ENCODE assay signal across 20 mouse cellular contexts in genomic region chr9:119031038-119031437, GRCm38 (mm10). TPM values are rescaled to one million over a fixed set of nuclear protein-coding genes. Genes with fewer than 3 reads are reported as not detected.
DNase-seq lines count a peak whose midpoint lies in the region; ATAC-seq and TF ChIP-seq lines count a peak whose summit lies in the region.
"Had no signal": no experiment of that assay in that cellular context is flagged by ENCODE, and none has a peak within 500 bp of the region (broad histone marks: within the 10 kb centered on the region; RNA-seq: fewer than 3 reads in every experiment).

No protein-coding gene starts in this region.

- no peak overlapping the region for H3K4me3 ChIP-seq in layer of hippocampus, adult 2 months
- no peak overlapping the region for H3K4me3 ChIP-seq in limb, embryonic 10.5 days
- no peak overlapping the region for H3K4me3 ChIP-seq in forebrain, embryonic 11.5 days (ENCODE audit: low read depth, low read length)
- H3K4me3 ChIP-seq: forebrain, embryonic 15.5 days; heart, embryonic 10.5 days; hindbrain, embryonic 10.5 days; hindbrain, embryonic 15.5 days; liver, embryonic 15.5 days had no signal

- H3K4me1 ChIP-seq in limb, embryonic 10.5 days: peaks cover 46% of the 10 kb centered on the region
- H3K4me1 ChIP-seq in forebrain, embryonic 11.5 days (replicated peaks; ENCODE audit: control insufficient read depth, insufficient read depth, low read length): peaks cover 20% of the 10 kb centered on the region

- no peak for TF ChIP-seq CTCF in layer of hippocampus, adult 2 months (conservative IDR thresholded peaks at IDR 0.05)

- H3K36me3 ChIP-seq in limb, embryonic 10.5 days: peaks cover 44% of the 10 kb centered on the region
- H3K36me3 ChIP-seq in forebrain, embryonic 11.5 days (ENCODE audit: control insufficient read depth, insufficient read depth, low read length): no peaks in the 10 kb centered on the region

- H3K27ac ChIP-seq in layer of hippocampus, adult 2 months: peak overlapping the region; percentile 78; the same call in 1 of the 2 replicates
- H3K27ac ChIP-seq in limb, embryonic 10.5 days: peak overlapping the region; percentile 75; the same call in 1 of the 2 replicates
- no peak overlapping the region for H3K27ac ChIP-seq in forebrain, embryonic 11.5 days (ENCODE audit: low read depth, low read length)
- H3K27ac ChIP-seq: forebrain, embryonic 15.5 days; hindbrain, embryonic 15.5 days; liver, embryonic 15.5 days had no signal

- H3K9ac ChIP-seq in forebrain, embryonic 11.5 days (ENCODE audit: low read length): no peak overlapping the region
- H3K9ac ChIP-seq: forebrain, embryonic 15.5 days; hindbrain, embryonic 15.5 days; liver, embryonic 15.5 days; lung, embryonic 14.5 days had no signal

- intact Hi-C loops in heart, postnatal 25 days (cut with DNase I): loop anchor here (10.0 kb wide), 1 partner anchor 56 kb away; no protein-coding TSS in a partner anchor

- WGBS in limb, embryonic 10.5 days: 80% methylated on average over 4 of the region's 4 CpGs
- 90% methylated on average over 4 of the region's 4 CpGs for WGBS in forebrain, embryonic 11.5 days

- H3K27me3 ChIP-seq in limb, embryonic 10.5 days (ENCODE audit: low read depth, poor library complexity, severe bottlenecking): no peaks in the 10 kb centered on the region
- no peaks in the 10 kb centered on the region for H3K27me3 ChIP-seq in forebrain, embryonic 11.5 days (ENCODE audit: control insufficient read depth, insufficient read depth, low read length)
- H3K27me3 ChIP-seq: forebrain, embryonic 15.5 days; hindbrain, embryonic 15.5 days; liver, embryonic 15.5 days; Patski had no signal

- DNase-seq in heart, adult 11 months: peak; percentile 94
- DNase-seq in heart, postnatal 25 days (ENCODE audit: low spot score): no peak
- no peak for DNase-seq in layer of hippocampus, adult 2 months (ENCODE audit: low spot score in 2 of 2)
- no peak for DNase-seq in layer of hippocampus, adult 11-12 months (ENCODE audit: low spot score)
- no peak for DNase-seq in limb, embryonic 10.5 days (ENCODE audit: low spot score)
- no peak for DNase-seq in forebrain, embryonic 11.5 days (ENCODE audit: low spot score)
- no peak for DNase-seq in embryo, embryonic 9.5 days (ENCODE audit: extremely low spot score)
- DNase-seq: cerebellum, adult 18-20 months; lung, embryonic 14.5 days; lung, postnatal 14 days; midbrain, embryonic 14.5 days; thymus, adult 2 months; thymus, postnatal 36 days had no signal

- no peak for ATAC-seq in forebrain, embryonic 11.5 days (replicated peaks; ENCODE audit: low FRiP score)
- ATAC-seq: forebrain, embryonic 15.5 days; inflammation-experienced regulatory T-cells, adult 6 months; Patski had no signal

- H3K4me2 ChIP-seq in forebrain, embryonic 11.5 days (ENCODE audit: low read depth, low read length, severe bottlenecking): no peak overlapping the region
- H3K4me2 ChIP-seq: forebrain, embryonic 15.5 days; hindbrain, embryonic 15.5 days; liver, embryonic 15.5 days; lung, embryonic 14.5 days had no signal

- H3K9me3 ChIP-seq in limb, embryonic 10.5 days (replicated peaks): no peaks in the 10 kb centered on the region
- no peaks in the 10 kb centered on the region for H3K9me3 ChIP-seq in forebrain, embryonic 11.5 days (ENCODE audit: control insufficient read depth, low read length)
- H3K9me3 ChIP-seq: forebrain, embryonic 15.5 days; heart, embryonic 10.5 days; hindbrain, embryonic 10.5 days; hindbrain, embryonic 15.5 days; liver, embryonic 15.5 days had no signal

RNA-seq across cellular contexts. Expression of gene Vill, which starts 21.5 kb away (rescaled TPM):
- 1 to 10 TPM in 1 of 2 experiments, under 1 TPM in 1; 0.52 to 1.2 TPM for total RNA-seq in heart, postnatal 25 days (2021)
- under 1 TPM; 0.54 to 0.71 TPM for total RNA-seq in layer of hippocampus, adult 2 months (2021)
- 19.5 and 26.3 TPM in 2 replicates for polyA plus RNA-seq in limb, embryonic 10.5 days (2016; fragmentation: Nextera tagmentation; extraction: Ambion mirVana)
- polyA plus RNA-seq in forebrain, embryonic 11.5 days (2014; fragmentation: Nextera tagmentation; extraction: Ambion mirVana): 8.6 and 11.1 TPM in 2 replicates
